Mouse (Mus musculus): ENCODE data around the gene Ftsj3.
A peak's percentile ranks its signal among the peaks of the same experiment; 100 is the strongest.

The Ftsj3 gene

GRCm38 (mm10) chr11:106255685-106256451 lies at the start of gene Ftsj3, which contains the start of gene Psmc5:
Gene Ftsj3 (minus strand): TSS chr11:106256079.
Gene Psmc5 (plus strand): TSS chr11:106256154.
- DNase-seq (ENCODE audit: low read depth) = peak; percentile 100

DNA sequence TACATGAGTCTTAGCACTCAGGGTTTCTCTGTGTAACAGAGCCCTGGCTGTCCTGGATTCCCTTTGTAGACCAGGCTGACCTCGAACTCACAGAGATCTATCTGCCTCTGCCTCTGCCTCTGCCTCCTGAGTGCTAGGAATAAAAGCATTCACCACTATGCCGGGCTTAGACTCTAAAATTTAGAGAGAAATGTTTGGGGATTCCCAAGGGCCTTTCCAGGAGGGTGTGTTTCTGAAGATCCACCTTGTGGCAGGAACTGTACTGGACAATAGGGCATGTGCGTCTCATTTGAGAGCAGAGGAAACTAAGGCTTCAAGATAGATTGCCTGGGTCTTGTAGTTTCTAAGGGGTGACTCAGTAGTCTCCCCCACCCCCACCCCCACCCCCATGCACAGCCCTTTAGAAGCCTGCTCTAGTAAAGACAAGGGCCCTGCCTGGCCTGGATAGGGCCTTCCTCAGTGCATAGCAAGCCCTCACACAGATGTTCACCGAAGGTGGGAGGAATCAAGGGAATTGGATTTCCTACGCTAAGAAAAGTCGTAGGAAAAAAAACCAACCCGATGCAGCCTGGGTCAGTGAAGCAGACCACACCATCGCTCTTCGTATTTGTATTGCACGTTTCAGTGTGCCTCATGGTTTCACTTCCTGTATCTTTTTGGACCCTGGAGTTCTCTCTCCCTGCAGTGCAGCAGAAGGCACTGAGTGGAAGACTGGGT lies 49.6 kb upstream of the Ftsj3 start:
- DNase-seq (ENCODE audit: low read depth) = peak; percentile 38

DNA sequence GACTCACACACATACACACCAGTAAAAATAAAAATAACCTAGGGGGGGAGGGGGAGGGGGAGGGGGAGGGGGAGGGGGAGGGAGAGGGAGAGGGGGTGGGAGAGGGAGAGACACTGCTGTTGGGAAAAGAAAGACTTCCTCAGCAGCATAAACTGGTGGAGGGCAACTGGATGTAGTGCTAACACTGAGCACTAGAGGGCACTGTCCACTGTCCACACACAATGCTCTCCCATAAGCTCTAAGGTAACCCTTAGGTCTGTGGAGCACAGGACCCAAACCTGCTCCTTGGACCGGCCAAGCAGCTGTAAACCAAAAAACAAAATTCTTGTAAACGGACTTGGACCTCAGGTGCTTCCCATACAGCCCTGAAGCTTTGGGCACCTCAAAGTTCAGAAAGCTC lies 46.8 kb upstream of the Ftsj3 start:
- peak; percentile 87 for DNase-seq (ENCODE audit: low read depth)

DNA sequence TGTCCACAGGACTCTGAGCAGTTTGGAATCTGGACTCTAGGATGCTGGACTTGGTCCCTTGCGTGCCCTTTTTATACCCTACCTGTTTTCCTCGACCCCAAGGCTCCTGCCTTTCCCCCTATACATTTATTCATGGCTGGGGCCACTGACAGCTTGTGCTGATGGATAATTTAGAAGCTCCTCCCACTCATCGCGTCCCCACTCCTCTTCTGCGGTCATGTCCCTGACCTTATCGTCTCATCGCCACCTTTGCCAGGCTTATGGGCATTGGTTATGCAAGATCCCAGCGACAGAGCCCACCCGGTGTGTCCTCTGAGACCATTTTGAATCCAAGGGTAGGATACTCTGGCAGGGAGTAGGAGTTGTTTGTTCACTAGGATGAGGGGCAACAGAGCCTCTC lies 45.9 kb upstream of the Ftsj3 start, which contains the start of gene Gh:
Gene Gh, minus strand, starts transcription at position 101 of the 400 bp plus-strand sequence.
- no peak for DNase-seq (ENCODE audit: low read depth)

GRCm38 (mm10) chr11:106291861-106292260 lies 36.0 kb upstream of the Ftsj3 start:
- no peak for DNase-seq (ENCODE audit: low read depth)

DNA sequence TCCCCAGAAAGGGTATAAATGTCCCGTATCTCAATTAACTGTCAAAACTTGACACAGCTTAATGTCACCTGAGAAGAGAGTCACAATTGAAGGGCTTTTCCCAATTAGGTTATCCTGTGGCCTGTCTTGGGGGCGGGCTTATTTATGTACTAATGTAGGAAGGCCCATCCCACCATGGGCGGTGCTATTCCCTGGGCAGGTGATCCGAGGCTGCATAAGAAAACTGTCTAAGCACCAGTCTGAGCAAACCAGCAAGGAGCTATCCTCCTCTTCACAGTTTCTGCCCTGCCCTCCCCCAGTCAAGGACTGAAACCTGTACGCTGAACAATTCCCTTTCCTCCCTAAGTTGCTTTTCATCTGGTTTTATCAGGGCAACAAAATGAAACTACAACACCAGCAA lies 34.5 kb upstream of the Ftsj3 start:
- no peak for DNase-seq (ENCODE audit: low read depth)

DNA sequence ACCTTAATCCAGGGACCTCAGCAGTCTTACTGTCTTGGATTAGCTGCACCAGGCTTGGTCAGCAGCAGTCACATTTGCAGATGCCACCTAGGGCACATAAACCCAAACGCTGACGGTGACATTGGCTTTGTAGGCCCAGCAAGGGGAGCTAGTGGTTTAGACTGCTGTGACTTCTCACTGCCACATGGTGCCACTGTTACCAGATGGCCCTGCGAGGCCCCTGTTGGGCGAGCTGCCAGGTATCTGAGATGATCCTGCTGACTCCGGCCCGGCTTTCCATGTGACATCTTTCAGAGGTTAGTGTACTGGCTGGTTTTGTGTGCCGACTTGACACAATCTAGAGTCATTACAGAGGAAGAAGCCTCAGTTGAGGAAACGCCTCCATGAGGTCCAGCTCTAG lies 33.5 kb upstream of the Ftsj3 start:
- peak; percentile 22 for DNase-seq (ENCODE audit: low read depth)

DNA sequence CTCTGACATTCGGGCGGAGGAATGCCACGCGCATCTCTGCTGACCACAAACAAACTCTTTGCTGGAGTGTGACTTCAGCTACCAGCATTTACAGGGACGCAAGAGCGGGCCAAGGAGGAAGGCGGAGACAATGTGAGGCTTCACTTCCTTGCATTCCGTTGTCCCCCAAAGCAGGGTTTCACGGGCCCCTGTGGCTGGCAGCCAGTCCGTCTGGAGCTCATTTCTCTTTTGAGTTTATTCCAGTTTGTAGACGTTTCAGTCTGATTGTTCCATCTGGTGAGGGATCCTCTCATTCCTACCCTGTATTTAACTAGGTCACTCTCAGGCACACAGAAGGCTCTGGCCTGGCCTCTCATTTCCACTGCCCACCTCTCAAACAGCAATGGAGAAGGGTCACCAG lies 31.1 kb upstream of the Ftsj3 start:
- DNase-seq (ENCODE audit: low read depth) = no peak

DNA sequence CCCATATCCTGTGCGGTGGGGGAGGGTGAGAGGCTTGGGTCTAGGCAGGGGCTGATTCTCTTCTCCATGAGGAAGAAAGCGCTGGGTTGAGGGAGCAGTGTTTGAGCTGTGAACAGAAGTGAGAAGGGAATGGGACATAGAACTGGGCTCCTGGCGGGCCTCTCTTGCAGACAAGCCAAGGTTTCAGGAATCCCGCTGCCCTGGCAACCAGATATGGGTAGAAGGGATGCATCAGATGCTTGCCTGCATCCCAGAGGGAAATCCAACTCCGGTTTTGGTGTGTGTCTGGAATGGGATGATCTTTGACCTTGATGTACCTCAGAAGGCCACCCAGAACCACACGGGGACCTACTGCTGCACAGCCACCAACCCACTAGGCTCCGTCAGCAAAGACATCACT lies 30.3 kb upstream of the Ftsj3 start:
- DNase-seq (ENCODE audit: low read depth) = no peak

GRCm38 (mm10) chr11:106284126-106284525 lies 28.2 kb upstream of the Ftsj3 start:
- no peak for DNase-seq (ENCODE audit: low read depth)

DNA sequence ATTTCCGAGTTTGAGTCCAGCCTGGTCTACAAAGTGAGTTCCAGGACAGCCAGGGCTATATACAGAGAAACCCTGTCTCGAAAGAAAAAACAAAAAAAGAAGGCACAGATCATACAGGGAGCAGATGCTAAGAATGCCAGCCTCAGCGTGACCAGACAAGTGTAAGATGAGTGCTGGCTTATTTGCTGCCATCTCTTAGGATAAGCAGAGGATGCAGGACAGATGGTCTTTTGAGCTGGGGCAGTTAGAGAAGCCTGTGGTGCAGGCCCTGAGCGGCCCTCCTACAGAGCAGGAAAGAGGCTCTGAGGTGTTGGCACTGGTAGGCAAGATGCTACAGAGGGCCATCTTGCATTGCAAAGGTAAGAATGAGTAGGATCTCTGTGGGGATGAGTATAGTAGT lies 27.5 kb upstream of the Ftsj3 start:
- DNase-seq (ENCODE audit: low read depth) = no peak

- DNase-seq (ENCODE audit: low read depth) = no peak
Measured at GRCm38 (mm10) chr11:106282452-106282851, 26.6 kb upstream of the Ftsj3 start.

DNA sequence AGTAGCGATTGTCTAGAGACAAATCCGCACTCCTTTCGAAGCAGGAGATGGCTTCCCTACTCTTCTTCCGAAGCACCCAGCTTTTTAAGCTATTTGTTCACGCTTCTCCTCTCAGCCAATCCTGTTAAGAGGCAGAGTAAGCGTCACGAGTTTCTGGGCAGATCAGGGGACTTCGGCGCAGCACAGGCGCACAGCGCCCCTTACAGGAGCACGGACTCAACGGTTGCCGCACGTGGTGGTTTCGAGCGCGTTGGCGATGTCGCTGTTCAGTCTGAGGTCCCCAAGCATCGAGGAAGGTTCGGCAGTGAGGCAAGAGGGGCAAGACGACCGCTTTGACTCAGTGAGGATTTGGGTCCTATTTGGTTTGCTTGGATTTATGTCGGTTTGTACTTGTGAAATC lies 20.6 kb upstream of the Ftsj3 start, which contains the start of gene Tcam1:
Gene Tcam1, plus strand, starts transcription at position 219 of the 400 bp plus-strand sequence.
- DNase-seq (ENCODE audit: low read depth) = peak; percentile 99

- no peak for DNase-seq (ENCODE audit: low read depth)
Measured at GRCm38 (mm10) chr11:106274971-106275411, 19.1 kb upstream of the Ftsj3 start.

GRCm38 (mm10) chr11:106274374-106274773 lies 18.5 kb upstream of the Ftsj3 start:
- no peak for DNase-seq (ENCODE audit: low read depth)

GRCm38 (mm10) chr11:106273811-106274210 lies 17.9 kb upstream of the Ftsj3 start:
- no peak for DNase-seq (ENCODE audit: low read depth)

- DNase-seq (ENCODE audit: low read depth) = no peak
Measured at GRCm38 (mm10) chr11:106273311-106273684, 17.4 kb upstream of the Ftsj3 start.

DNA sequence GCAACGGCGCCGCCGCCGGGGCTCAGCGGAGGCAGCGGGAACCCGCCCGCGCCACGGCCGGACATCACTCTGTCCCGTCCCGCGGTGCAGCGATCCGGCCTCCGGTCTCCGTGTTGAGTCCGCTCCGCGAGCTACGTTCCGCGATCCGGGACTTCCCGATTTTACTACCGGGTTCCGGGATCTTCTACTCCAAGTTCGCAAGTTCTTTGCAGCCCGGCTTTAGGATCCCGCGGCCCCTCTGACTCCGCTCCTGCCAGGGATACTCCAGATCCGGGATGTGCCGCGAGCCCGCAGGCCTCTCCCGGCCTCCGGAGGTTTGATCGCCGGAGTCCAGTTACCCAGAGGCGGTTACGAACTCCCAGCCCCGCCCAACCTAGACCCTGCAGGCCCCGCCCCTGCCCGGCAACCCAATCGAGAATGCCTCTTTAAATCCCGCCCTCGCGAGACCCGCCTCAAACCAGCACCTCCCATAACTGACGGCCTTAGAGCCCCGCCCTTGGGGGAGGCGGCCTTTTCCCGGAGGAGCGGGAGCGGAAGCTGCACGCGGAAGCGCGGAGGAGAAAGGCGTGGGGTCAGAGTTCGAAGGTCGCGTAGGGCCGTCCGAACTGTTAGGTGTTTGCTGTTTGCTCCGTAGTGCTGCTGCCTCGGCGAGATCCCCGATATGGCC lies 16.9 kb upstream of the Ftsj3 start, which contains the start of gene Smarcd2:
Gene Smarcd2, minus strand, starts transcription at position 329 of the 667 bp plus-strand sequence.
- DNase-seq (ENCODE audit: low read depth) = peak; percentile 99

DNA sequence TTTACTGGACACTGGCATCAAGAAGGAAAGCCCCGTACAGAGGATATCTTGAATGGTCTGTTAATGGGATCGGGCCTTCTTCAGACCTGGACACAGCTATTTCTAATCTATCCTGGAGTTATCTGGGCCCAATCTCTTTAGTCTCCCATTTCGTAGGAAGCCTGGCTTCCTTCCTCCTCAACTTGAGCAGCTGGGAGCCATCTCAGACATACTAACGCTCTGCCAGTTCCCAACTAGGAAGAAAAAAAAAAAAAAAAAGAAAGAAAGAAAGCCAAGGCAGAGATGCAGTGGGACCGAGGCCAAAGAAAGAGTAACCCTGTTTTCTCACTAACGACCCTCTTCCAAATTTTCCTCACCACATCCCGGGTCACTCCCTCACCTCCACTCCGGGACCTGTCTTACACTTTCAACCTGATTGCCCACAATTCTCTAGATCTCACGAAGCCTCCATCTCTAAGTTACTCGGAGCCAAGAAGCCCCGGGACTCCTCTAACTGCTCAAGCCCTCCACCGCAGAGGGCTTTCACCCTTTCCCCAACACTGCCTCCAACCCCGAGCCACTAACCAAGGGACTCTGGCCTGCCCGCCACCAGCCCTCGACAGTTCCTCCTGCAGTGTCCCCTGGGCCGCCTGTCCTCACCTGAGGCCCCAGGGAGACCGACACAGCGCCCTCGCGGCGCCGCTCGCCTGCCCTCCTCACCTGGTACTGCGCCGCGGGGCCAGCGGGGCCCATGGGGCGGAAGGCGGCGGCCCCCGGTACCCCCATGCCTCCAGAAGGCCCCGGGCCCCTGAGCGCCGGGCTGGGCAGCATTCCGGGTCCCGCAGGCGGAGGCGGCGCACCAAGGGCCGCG lies 16.1 kb upstream of the Ftsj3 start:
- no peak for DNase-seq (ENCODE audit: low read depth)

DNA sequence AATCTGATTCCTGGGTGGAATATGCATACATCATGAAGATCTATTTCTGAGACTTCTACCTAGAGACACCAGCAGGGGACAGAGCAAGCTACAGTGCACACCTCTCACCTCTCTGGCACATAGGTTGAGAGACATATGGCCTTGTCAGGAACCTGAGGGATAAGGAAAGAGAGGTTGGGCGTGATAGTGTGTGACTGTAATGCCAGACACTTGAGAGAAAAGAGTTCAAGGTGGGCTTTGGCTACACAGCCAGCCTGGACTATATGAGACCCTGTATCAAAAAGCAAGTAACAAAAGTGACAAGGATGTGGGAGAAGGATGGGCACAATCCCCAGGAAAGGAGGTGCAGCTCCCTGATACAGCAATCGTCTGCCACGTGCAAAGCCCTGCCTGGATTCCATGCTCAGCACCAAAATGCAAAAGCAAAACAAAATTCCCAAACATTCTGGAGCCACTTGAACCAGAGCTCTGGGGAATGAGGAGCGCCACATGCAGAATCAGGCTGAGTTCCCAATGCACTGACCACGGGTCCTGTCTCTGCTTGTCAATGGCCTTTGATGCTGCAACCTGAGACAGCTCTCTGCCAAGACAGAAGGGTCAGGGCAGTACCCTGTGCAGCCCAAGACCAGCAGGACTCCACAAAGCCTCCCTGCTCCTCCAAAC lies 15.4 kb upstream of the Ftsj3 start:
- no peak for DNase-seq (ENCODE audit: low read depth)

DNA sequence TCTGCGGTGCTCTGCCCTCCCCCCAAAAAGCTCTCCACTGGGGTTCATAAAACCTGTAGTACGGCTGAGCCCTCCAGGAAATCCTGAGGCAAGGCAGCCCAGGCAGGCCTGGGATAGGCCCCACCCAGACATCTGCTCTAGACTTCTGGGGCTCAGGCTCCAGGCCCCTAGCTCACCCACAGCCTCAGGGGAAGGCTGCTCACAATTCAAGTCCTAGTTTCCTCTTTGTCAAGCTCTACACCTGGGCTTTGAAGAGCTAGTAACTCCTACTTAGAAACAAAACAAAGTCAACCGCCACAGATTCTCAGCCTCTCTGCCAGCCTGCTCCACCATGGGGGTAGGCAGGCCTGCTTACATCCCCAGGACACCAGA lies 13.2 kb upstream of the Ftsj3 start:
- DNase-seq (ENCODE audit: low read depth) = no peak

Measured in induced T-regulatory cell, adult 2 months (primary cell).